Comparison of ENCODE assay signal across 8 mouse cellular contexts in the genomic region with DNA sequence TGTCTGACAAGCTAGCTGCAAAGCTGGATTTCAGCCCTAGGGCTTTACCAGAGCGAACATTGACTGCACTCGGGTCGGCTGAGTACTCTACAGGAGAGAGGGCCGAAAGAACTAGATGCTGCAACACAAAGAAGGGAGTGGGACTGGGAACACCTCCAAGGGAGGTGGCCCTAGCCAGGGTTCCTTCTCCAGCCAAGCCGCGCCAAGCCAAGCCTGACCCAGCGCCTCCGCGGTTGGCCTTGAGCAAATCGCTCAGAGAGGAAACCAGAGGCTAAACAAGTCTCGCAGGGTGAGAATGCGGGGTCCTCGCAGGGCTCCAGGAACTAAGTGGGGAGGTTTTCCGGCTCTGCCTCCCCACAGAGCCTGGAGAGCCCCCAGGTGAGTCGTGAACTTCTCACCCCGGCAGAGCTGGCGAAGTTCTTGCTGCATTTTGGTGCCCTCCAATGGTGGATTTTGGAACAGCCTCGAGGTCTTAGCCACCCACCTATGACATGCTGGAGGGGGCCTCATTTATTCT. TPM values are rescaled to one million over a fixed set of nuclear protein-coding genes. Genes with fewer than 3 reads are reported as not detected.
DNase-seq lines count a peak whose midpoint lies in the region; ATAC-seq and TF ChIP-seq lines count a peak whose summit lies in the region.

No protein-coding gene starts in this region.

- H3K9me3 ChIP-seq in ES-E14 (ENCODE audit: control insufficient read depth, insufficient read depth, low read depth, low read length) = no peaks in the 10 kb centered on the region
- H3K9me3 ChIP-seq in forebrain, postnatal 0 days (ENCODE audit: low read length) = no peaks in the 10 kb centered on the region

- H3K27me3 ChIP-seq in forebrain, postnatal 0 days (ENCODE audit: insufficient read depth, low read length) = no peaks in the 10 kb centered on the region

- in situ Hi-C loops in ES-E14 (cut with MboI; ENCODE audit: low sequenced_read_pairs in 2 of 2, unreplicated experiment in 2 of 2) = no loop called here

- peaks cover 8 to 15% of the 10 kb centered on the region in 2 experiments for H3K4me1 ChIP-seq in ES-E14 (ENCODE audit: control insufficient read depth in 2 of 2, insufficient read depth in 2 of 2, low read length in 2 of 2, poor library complexity in 1 of 2)
- H3K4me1 ChIP-seq in forebrain, postnatal 0 days (ENCODE audit: insufficient read depth) = peaks cover 11% of the 10 kb centered on the region; the same call in 1 of the 2 replicates

- H3K27ac ChIP-seq in ES-E14 (ENCODE audit: insufficient read depth, low read depth, low read length, poor library complexity, severe bottlenecking) = peak overlapping the region; percentile 80
- H3K27ac ChIP-seq in forebrain, postnatal 0 days (ENCODE audit: low read depth, low read length) = no peak overlapping the region

- peak overlapping the region; percentile 44 for H3K9ac ChIP-seq in ES-E14 (ENCODE audit: insufficient read depth, low read depth, low read length, poor library complexity, severe bottlenecking)
- H3K9ac ChIP-seq in forebrain, postnatal 0 days = peak overlapping the region; percentile 43

- H3K4me2 ChIP-seq in forebrain, postnatal 0 days (ENCODE audit: low read depth) = peak overlapping the region; percentile 80

- peak overlapping the region; percentile 22 to 44 for H3K4me3 ChIP-seq in ES-E14 (ENCODE audit: insufficient read depth in 1 of 2, low read depth in 1 of 2, low read length in 2 of 2, poor library complexity in 1 of 2, severe bottlenecking in 1 of 2)
- peak overlapping the region; percentile 33 for H3K4me3 ChIP-seq in forebrain, postnatal 0 days (ENCODE audit: low read depth, low read length)

- ATAC-seq in forebrain, postnatal 0 days = peak; percentile 85

- H3K36me3 ChIP-seq in ES-E14 (ENCODE audit: control insufficient read depth, insufficient read depth, low read length, poor library complexity, severe bottlenecking) = no peaks in the 10 kb centered on the region
- H3K36me3 ChIP-seq in forebrain, postnatal 0 days (ENCODE audit: insufficient read depth) = no peaks in the 10 kb centered on the region

- peak; percentile 82 for DNase-seq in ES-E14 (ENCODE audit: low read depth, low spot score)
- peak; percentile 41 for DNase-seq in cerebellum, adult 11 months
- DNase-seq in forebrain, postnatal 0 days = peak; percentile 87
- peak; percentile 87 for DNase-seq in heart, postnatal 4 days
- DNase-seq in layer of hippocampus, adult 9-11 months = peak; percentile 26
- peak; percentile 82 for DNase-seq in lung, postnatal 10 days
- peak; percentile 18 for DNase-seq in retina, adult 2 months (ENCODE audit: low read depth, low spot score)
- DNase-seq in thymus, postnatal 36 days = peak; percentile 79 to 81

- 2% methylated on average over 18 of the region's 18 CpGs for WGBS in forebrain, postnatal 0 days

- TF ChIP-seq CTCF in forebrain, postnatal 0 days (IDR thresholded peaks at IDR 0.05; ENCODE audit: low read depth) = peak; percentile 78

TF ChIP-seq in ES-E14, 5 proteins besides CTCF, POLR2A, EP300 and RAD21:
- no peak; the same call in none of the 2 replicates for TF ChIP-seq ZC3H11A (IDR thresholded peaks at IDR 0.05; ENCODE audit: borderline replicate concordance, low read depth, low read length)

RNA-seq across cellular contexts. Expression of a gene that starts 48.0 kb away (rescaled TPM):
- total RNA-seq in ES-E14 (2012; rRNA removed) = 0.45 and 0.69 TPM in 2 replicates
- 0.23 and 0.86 TPM in 2 replicates for total RNA-seq in forebrain, postnatal 0 days (2014; rRNA removed)
- polyA plus RNA-seq in forebrain, postnatal 0 days (2015; fragmentation: Nextera tagmentation; extraction: Ambion mirVana) = not detected in 2 replicates
- total RNA-seq in heart, postnatal 4 days (2021) = not detected

Comparison
In these comparisons a context has a peak if more than half of its experiments do, and no peak if none do; other contexts are left out.
1. DNase-seq: peak in every context shown above with its lines; median percentile 87 in forebrain, postnatal 0 days; 87 in heart, postnatal 4 days; 82 in ES-E14; 82 in lung, postnatal 10 days; 80 in thymus, postnatal 36 days; 41 in cerebellum, adult 11 months; 26 in layer of hippocampus, adult 9-11 months; 18 in retina, adult 2 months.